Mouse (Mus musculus): ENCODE measurements at regions not wholly inside any gene's neighbourhood (a gene's known extent, or its start where the extent isn't known, plus 50 kb on each side); places are given as distances from the start of the nearest gene placed in this dataset.
A peak's percentile ranks its signal among the peaks of the same experiment; 100 is the strongest.

GRCm38 (mm10) chr8:80315371-80315770 is 178.2 kb upstream of the Gypa start:
- Histone ChIP-seq H3K4me1 (replicated peaks) (peaks cover 18% of the 10 kb centered on the region), H3K27ac (replicated peaks) (peak overlapping the region; percentile 47), H3K9ac (peak overlapping the region; percentile 8; the same call in 1 of the 2 replicates), H3K4me2 (peak overlapping the region; percentile 50), H3K9me3 (no peaks in the 10 kb centered on the region), H3K4me3 (peak overlapping the region; percentile 20), H3K36me3 (no peaks in the 10 kb centered on the region), H3K27me3 (no peaks in the 10 kb centered on the region)
- peak; percentile 85 for ATAC-seq (ENCODE audit: low FRiP score, low read depth)
- WGBS = 4% methylated on average over 13 of the region's 13 CpGs

GRCm38 (mm10) chr8:80314826-80315225 is 178.8 kb upstream of the Gypa start:
- H3K4me2 ChIP-seq = peak overlapping the region; percentile 50

GRCm38 (mm10) chr8:80313883-80314635 is 179.5 kb upstream of the Gypa start:
- Histone ChIP-seq H3K36me3 (no peaks in the 10 kb centered on the region), H3K27ac (replicated peaks) (no peak overlapping the region), H3K9me3 (no peaks in the 10 kb centered on the region), H3K4me2 (0 out of 2 replicates have a peak overlapping the region, but pooled peaks have one; percentile 50), H3K4me3 (no peak overlapping the region), H3K4me1 (replicated peaks) (peaks cover 18% of the 10 kb centered on the region), H3K9ac (no peak overlapping the region), H3K27me3 (no peaks in the 10 kb centered on the region)
- no peak for ATAC-seq (ENCODE audit: low FRiP score, low read depth)
- WGBS = 36% methylated on average over 12 of the region's 12 CpGs

More at GRCm38 (mm10) chr8:80314826-80315225, 178.8 kb upstream of the Gypa start:
- no peak overlapping the region for H3K9ac ChIP-seq
- H3K27ac ChIP-seq (replicated peaks) = peak overlapping the region; percentile 47
- 5% methylated on average over 7 of the region's 7 CpGs for WGBS
- H3K4me3 ChIP-seq = peak overlapping the region; percentile 20
- H3K4me1 ChIP-seq (replicated peaks) = peaks cover 18% of the 10 kb centered on the region
- peak; percentile 74; the same call in 1 of the 2 replicates for ATAC-seq (ENCODE audit: low FRiP score, low read depth)
- no peaks in the 10 kb centered on the region for H3K9me3 ChIP-seq
- no peaks in the 10 kb centered on the region for H3K36me3 ChIP-seq
- no peaks in the 10 kb centered on the region for H3K27me3 ChIP-seq

GRCm38 (mm10) chr8:80307761-80308160 is 185.8 kb upstream of the Gypa start:
- 66% methylated on average over 4 of the region's 4 CpGs for WGBS
- H3K9ac ChIP-seq = no peak overlapping the region

GRCm38 (mm10) chr8:80298596-80298995 is 195.0 kb upstream of the Gypa start:
- no peak overlapping the region for H3K27ac ChIP-seq (replicated peaks)
- H3K9ac ChIP-seq = no peak overlapping the region
- H3K27me3 ChIP-seq = no peaks in the 10 kb centered on the region
- H3K4me3 ChIP-seq = no peak overlapping the region
- ATAC-seq (ENCODE audit: low FRiP score, low read depth) = no peak
- H3K36me3 ChIP-seq = no peaks in the 10 kb centered on the region
- H3K9me3 ChIP-seq = no peaks in the 10 kb centered on the region
- no peak overlapping the region for H3K4me2 ChIP-seq
- 46% methylated on average over 5 of the region's 5 CpGs for WGBS
- H3K4me1 ChIP-seq (replicated peaks) = no peaks in the 10 kb centered on the region

More at GRCm38 (mm10) chr8:80307761-80308160, 185.8 kb upstream of the Gypa start:
- H3K4me2 ChIP-seq = no peak overlapping the region
- H3K4me1 ChIP-seq (replicated peaks) = no peaks in the 10 kb centered on the region
- no peaks in the 10 kb centered on the region for H3K9me3 ChIP-seq
- H3K4me3 ChIP-seq = no peak overlapping the region
- ATAC-seq (ENCODE audit: low FRiP score, low read depth) = no peak
- H3K36me3 ChIP-seq = no peaks in the 10 kb centered on the region
- H3K27me3 ChIP-seq = no peaks in the 10 kb centered on the region
- H3K27ac ChIP-seq (replicated peaks) = no peak overlapping the region

GRCm38 (mm10) chr8:80290311-80290710 is 203.3 kb upstream of the Gypa start:
- H3K9me3 ChIP-seq = no peaks in the 10 kb centered on the region
- H3K4me2 ChIP-seq = no peak overlapping the region
- no peaks in the 10 kb centered on the region for H3K4me1 ChIP-seq (replicated peaks)
- H3K4me3 ChIP-seq = no peak overlapping the region
- ATAC-seq (ENCODE audit: low FRiP score, low read depth) = no peak
- 90% methylated on average over 1 of the region's 1 CpGs for WGBS
- no peaks in the 10 kb centered on the region for H3K36me3 ChIP-seq
- H3K27ac ChIP-seq (replicated peaks) = no peak overlapping the region
- H3K27me3 ChIP-seq = no peaks in the 10 kb centered on the region
- no peak overlapping the region for H3K9ac ChIP-seq

- Histone ChIP-seq H3K9me3 (no peaks in the 10 kb centered on the region), H3K36me3 (no peaks in the 10 kb centered on the region), H3K27me3 (no peaks in the 10 kb centered on the region), H3K9ac (no peak overlapping the region), H3K4me3 (no peak overlapping the region), H3K4me2 (no peak overlapping the region), H3K4me1 (replicated peaks) (no peaks in the 10 kb centered on the region), H3K27ac (replicated peaks) (no peak overlapping the region)
- no peak for ATAC-seq (ENCODE audit: low FRiP score, low read depth)
- 87% methylated on average over 6 of the region's 6 CpGs for WGBS
Observed at GRCm38 (mm10) chr8:80289282-80289681, 204.3 kb upstream of the Gypa start.

GRCm38 (mm10) chr8:80268910-80269460 is 211.2 kb upstream of the Hhip start:
- Histone ChIP-seq H3K9me3 (no peaks in the 10 kb centered on the region), H3K4me1 (replicated peaks) (no peaks in the 10 kb centered on the region), H3K36me3 (no peaks in the 10 kb centered on the region), H3K9ac (no peak overlapping the region), H3K27ac (replicated peaks) (no peak overlapping the region), H3K4me2 (no peak overlapping the region), H3K27me3 (no peaks in the 10 kb centered on the region), H3K4me3 (no peak overlapping the region)
- ATAC-seq (ENCODE audit: low FRiP score, low read depth) = no peak
- WGBS = 53% methylated on average over 7 of the region's 7 CpGs

- peaks cover 5% of the 10 kb centered on the region; the same call in 1 of the 2 replicates for H3K4me1 ChIP-seq (replicated peaks)
- H3K9ac ChIP-seq = no peak overlapping the region
- H3K27ac ChIP-seq (replicated peaks) = no peak overlapping the region
- no peak for ATAC-seq (ENCODE audit: low FRiP score, low read depth)
- H3K4me2 ChIP-seq = no peak overlapping the region
- no peaks in the 10 kb centered on the region for H3K9me3 ChIP-seq
- no peaks in the 10 kb centered on the region for H3K27me3 ChIP-seq
- no peak overlapping the region for H3K4me3 ChIP-seq
- H3K36me3 ChIP-seq = no peaks in the 10 kb centered on the region
- 96% methylated on average over 2 of the region's 2 CpGs for WGBS
Observed at GRCm38 (mm10) chr8:80264915-80265314, 207.1 kb upstream of the Hhip start.

GRCm38 (mm10) chr8:80263468-80263945 is 205.7 kb upstream of the Hhip start:
- H3K36me3 ChIP-seq = no peaks in the 10 kb centered on the region
- peak; percentile 66; the same call in 1 of the 2 replicates for ATAC-seq (ENCODE audit: low FRiP score, low read depth)
- peak overlapping the region; percentile 7 for H3K4me2 ChIP-seq
- H3K9me3 ChIP-seq = no peaks in the 10 kb centered on the region
- peaks cover 5% of the 10 kb centered on the region; the same call in 1 of the 2 replicates for H3K4me1 ChIP-seq (replicated peaks)
- no peaks in the 10 kb centered on the region for H3K27me3 ChIP-seq
- 27% methylated on average over 11 of the region's 11 CpGs for WGBS
- H3K9ac ChIP-seq = no peak overlapping the region
- no peak overlapping the region for H3K27ac ChIP-seq (replicated peaks)
- no peak overlapping the region for H3K4me3 ChIP-seq

GRCm38 (mm10) chr8:80262911-80263310 is 205.1 kb upstream of the Hhip start:
- H3K27ac ChIP-seq (replicated peaks) = no peak overlapping the region
- peaks cover 5% of the 10 kb centered on the region; the same call in 1 of the 2 replicates for H3K4me1 ChIP-seq (replicated peaks)
- H3K36me3 ChIP-seq = no peaks in the 10 kb centered on the region
- no peaks in the 10 kb centered on the region for H3K27me3 ChIP-seq
- H3K4me2 ChIP-seq = no peak overlapping the region
- H3K9ac ChIP-seq = no peak overlapping the region
- no peak for ATAC-seq (ENCODE audit: low FRiP score, low read depth)
- H3K9me3 ChIP-seq = no peaks in the 10 kb centered on the region
- H3K4me3 ChIP-seq = no peak overlapping the region
- 81% methylated on average over 3 of the region's 3 CpGs for WGBS

GRCm38 (mm10) chr8:80253541-80253940 is 195.7 kb upstream of the Hhip start:
- no peaks in the 10 kb centered on the region for H3K36me3 ChIP-seq
- no peak overlapping the region for H3K9ac ChIP-seq
- no peak for ATAC-seq (ENCODE audit: low FRiP score, low read depth)
- no peak overlapping the region for H3K27ac ChIP-seq (replicated peaks)
- no peak overlapping the region for H3K4me3 ChIP-seq
- H3K27me3 ChIP-seq = no peaks in the 10 kb centered on the region
- H3K4me1 ChIP-seq (replicated peaks) = no peaks in the 10 kb centered on the region
- H3K9me3 ChIP-seq = no peaks in the 10 kb centered on the region
- 75% methylated on average over 4 of the region's 4 CpGs for WGBS
- no peak overlapping the region for H3K4me2 ChIP-seq

Measured in hindbrain, embryonic 15.5 days (tissue).